Mouse (Mus musculus): ENCODE results near the gene Pxk. TPM values are rescaled to one million over a fixed set of nuclear protein-coding genes. Genes with fewer than 3 reads are reported as not detected.

The Pxk gene
- polyA plus RNA-seq, 1 experiment from 2014 or later = 68.8 TPM

GRCm38 (mm10) chr14:8212996-8213395 is 115.0 kb downstream of the Pxk start:
- no peak overlapping the region for H3K4me3 ChIP-seq (ENCODE audit: low read depth, low read length)
- peaks cover 16% of the 10 kb centered on the region for H3K4me1 ChIP-seq (ENCODE audit: control insufficient read depth, insufficient read depth, low read length)
- WGBS = 77% methylated on average over 2 of the region's 2 CpGs
- no peak overlapping the region for H3K27ac ChIP-seq (ENCODE audit: low read length)
- no peaks in the 10 kb centered on the region for H3K9me3 ChIP-seq (replicated peaks; ENCODE audit: control insufficient read depth, low read length, poor library complexity, severe bottlenecking)
- no peak overlapping the region for H3K4me2 ChIP-seq (ENCODE audit: low read length)
- no peaks in the 10 kb centered on the region for H3K27me3 ChIP-seq (ENCODE audit: control insufficient read depth, insufficient read depth, low read depth, low read length)
- no peak overlapping the region for H3K9ac ChIP-seq (ENCODE audit: low read depth, low read length)
- no peak for ATAC-seq
- H3K36me3 ChIP-seq (ENCODE audit: control insufficient read depth, insufficient read depth, low read length) = no peaks in the 10 kb centered on the region

GRCm38 (mm10) chr14:8213803-8214224 is 115.8 kb downstream of the Pxk start, which contains the start of gene Kctd6:
Gene Kctd6, plus strand, starts transcription at chr14:8214140.
- H3K27ac ChIP-seq (ENCODE audit: low read length) = peak within 1 kb of the TSS; percentile 93
- peak; percentile 95 for ATAC-seq

More at GRCm38 (mm10) chr14:8213803-8214224, 115.8 kb downstream of the Pxk start, which contains the start of gene Kctd6:
- peak within 1 kb of the TSS; percentile 81 for H3K9ac ChIP-seq (ENCODE audit: low read depth, low read length)
- peaks cover 22% of the 10 kb centered on the region for H3K4me1 ChIP-seq (ENCODE audit: control insufficient read depth, insufficient read depth, low read length)
- H3K4me3 ChIP-seq (ENCODE audit: low read depth, low read length) = peak within 1 kb of the TSS; percentile 77
- no peaks in the 10 kb centered on the region for H3K36me3 ChIP-seq (ENCODE audit: control insufficient read depth, insufficient read depth, low read length)
- peak within 1 kb of the TSS; percentile 76 for H3K4me2 ChIP-seq (ENCODE audit: low read length)
- no peaks in the 10 kb centered on the region for H3K9me3 ChIP-seq (replicated peaks; ENCODE audit: control insufficient read depth, low read length, poor library complexity, severe bottlenecking)
- H3K27me3 ChIP-seq (ENCODE audit: control insufficient read depth, insufficient read depth, low read depth, low read length) = no peaks in the 10 kb centered on the region
- under 1% methylated on average over 33 of the region's 49 CpGs for WGBS

Other genes with a start within 250 kb of the Pxk start
- 0.48 and 0.99 TPM in 2 replicates for gene Gm45521, start 140.9 kb upstream of the Pxk start, polyA plus RNA-seq (2015; fragmentation: Nextera tagmentation; extraction: Ambion mirVana)
- 0.04 and 0.07 TPM in 2 replicates for gene Dnase1l3, start 103.6 kb upstream of the Pxk start, polyA plus RNA-seq (2015; fragmentation: Nextera tagmentation; extraction: Ambion mirVana)
- gene Abhd6, start 95.3 kb upstream of the Pxk start, polyA plus RNA-seq (2015; fragmentation: Nextera tagmentation; extraction: Ambion mirVana) = 42.8 and 42.9 TPM in 2 replicates
- 42.8 and 46.7 TPM in 2 replicates for gene Rpp14, start 17.8 kb upstream of the Pxk start, polyA plus RNA-seq (2015; fragmentation: Nextera tagmentation; extraction: Ambion mirVana)
- gene Pdhb, start 74.8 kb downstream of the Pxk start, polyA plus RNA-seq (2015; fragmentation: Nextera tagmentation; extraction: Ambion mirVana) = 255 and 256 TPM in 2 replicates
- gene Kctd6, start 115.9 kb downstream of the Pxk start, polyA plus RNA-seq (2015; fragmentation: Nextera tagmentation; extraction: Ambion mirVana) = 7.2 and 9.5 TPM in 2 replicates
- not detected in 2 replicates for gene Acox2, start 161.1 kb downstream of the Pxk start, polyA plus RNA-seq (2015; fragmentation: Nextera tagmentation; extraction: Ambion mirVana)
- 0.92 and 1.4 TPM in 2 replicates for gene Fam107a, start 219.8 kb downstream of the Pxk start, polyA plus RNA-seq (2015; fragmentation: Nextera tagmentation; extraction: Ambion mirVana)